Mouse (Mus musculus): ENCODE data around the gene Sec22c. TPM values are rescaled to one million over a fixed set of nuclear protein-coding genes. Genes with fewer than 3 reads are reported as not detected.

Gene Sec22c
- polyA plus RNA-seq, 1 experiment from 2014 or later: 8.1 TPM

DNA sequence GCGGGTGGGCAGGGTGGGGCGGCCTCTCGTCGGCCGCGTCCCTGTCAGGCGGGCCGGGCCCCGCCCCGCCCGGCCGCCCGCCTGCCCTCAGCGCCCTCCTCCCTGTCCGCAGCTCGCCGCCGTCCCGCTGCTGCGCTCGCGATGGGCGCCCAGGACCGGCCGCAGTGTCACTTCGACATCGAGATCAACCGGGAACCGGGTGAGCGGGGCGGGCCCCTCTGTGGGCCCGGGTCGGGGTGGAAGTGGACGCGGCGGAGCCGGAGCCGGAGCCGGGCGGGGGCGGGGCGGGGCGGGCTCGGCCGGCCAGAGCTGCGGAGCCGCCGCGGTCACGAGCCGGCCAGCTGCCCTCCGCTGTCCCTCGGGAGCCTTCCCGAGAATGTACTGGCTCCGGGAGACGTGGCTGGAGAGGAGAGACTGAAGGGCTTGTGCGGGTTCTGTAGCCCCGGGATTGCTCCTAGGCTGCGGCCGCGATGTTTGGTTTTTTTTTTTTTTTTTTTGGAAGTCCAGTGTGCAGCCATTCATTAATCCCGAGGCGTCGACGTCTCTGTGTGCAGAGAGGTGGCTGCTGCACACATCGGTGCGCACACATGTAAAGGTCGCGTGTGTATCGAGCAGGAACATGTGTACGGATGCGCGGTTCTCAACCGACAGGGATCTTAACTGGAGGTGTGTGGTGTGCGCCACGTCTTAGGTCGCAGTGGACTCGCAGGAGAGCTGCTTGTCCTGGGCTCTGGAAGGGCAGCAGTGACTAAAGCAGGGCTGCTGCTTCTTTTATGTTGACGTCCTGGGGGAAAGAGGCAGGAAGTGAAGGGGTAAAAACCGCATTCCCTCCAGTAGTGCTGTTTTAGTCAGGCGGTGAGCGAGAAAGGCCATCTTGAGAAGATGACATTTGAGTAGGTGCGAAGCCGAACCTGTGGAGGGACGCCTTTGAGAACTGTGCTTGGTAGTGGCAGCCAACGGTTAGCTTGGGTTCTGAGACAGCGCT, 14.3 kb upstream of the Sec22c start:
- Histone ChIP-seq H3K27ac (ENCODE audit: low read depth) (peak overlapping the region; percentile 97), H3K4me2 (peak overlapping the region; percentile 96), H3K4me3 (ENCODE audit: low read depth, low read length) (peak overlapping the region; percentile 87), H3K9ac (peak overlapping the region; percentile 93), H3K36me3 (ENCODE audit: insufficient read depth) (no peaks in the 10 kb centered on the region), H3K27me3 (ENCODE audit: insufficient read depth, low read length) (no peaks in the 10 kb centered on the region), H3K9me3 (ENCODE audit: low read depth, low read length) (no peaks in the 10 kb centered on the region), H3K4me1 (ENCODE audit: insufficient read depth) (no peaks in the 10 kb centered on the region)
- DNase-seq: peak; percentile 56
- under 1% methylated on average over 77 of the region's 87 CpGs for WGBS
- no peak for TF ChIP-seq CTCF (IDR thresholded peaks at IDR 0.05; ENCODE audit: low read depth)
- peak; percentile 73 for ATAC-seq (ENCODE audit: insufficient read depth)

DNA sequence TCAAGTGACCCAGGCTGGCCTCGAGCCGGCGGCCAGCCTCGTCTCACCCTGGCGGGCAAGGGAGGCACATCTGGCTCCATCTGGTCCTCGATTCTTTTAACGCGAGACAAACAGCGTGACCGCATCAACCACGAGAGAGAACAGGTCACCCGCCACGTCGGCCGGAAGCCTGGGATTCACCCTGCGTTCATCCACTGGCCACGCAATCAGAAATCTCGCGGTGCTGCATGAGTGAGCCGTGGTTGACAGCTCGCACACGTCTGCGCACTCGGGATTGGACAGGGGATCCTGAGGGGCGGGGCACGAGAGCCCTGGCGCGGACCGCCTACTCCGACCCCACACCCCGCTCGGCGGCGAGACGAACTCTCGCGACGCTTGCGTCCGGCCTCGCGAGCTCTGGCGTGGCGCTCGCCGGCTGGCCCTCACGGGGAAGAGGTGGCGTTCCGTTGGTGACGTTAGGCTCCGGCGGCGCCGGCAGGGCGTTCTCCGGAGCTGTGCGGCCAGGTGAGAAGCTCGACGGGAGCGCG, 13.6 kb upstream of the Sec22c start, which contains the start of gene Nktr:
Gene Nktr (plus strand): TSS at position 378 of the 527 bp plus-strand sequence.
- under 1% methylated on average over 59 of the region's 61 CpGs for WGBS
- DNase-seq (peak; percentile 99), ATAC-seq (ENCODE audit: insufficient read depth) (peak; percentile 99)
- peak; percentile 39 for TF ChIP-seq CTCF (IDR thresholded peaks at IDR 0.05; ENCODE audit: low read depth)
- H3K4me3 ChIP-seq (ENCODE audit: low read depth, low read length): peak within 1 kb of the TSS; percentile 87
- H3K36me3 ChIP-seq (ENCODE audit: insufficient read depth): no peaks in the 10 kb centered on the region
- H3K27ac ChIP-seq (ENCODE audit: low read depth): peak within 1 kb of the TSS; percentile 97
- H3K4me2 ChIP-seq: peak within 1 kb of the TSS; percentile 96
- no peaks in the 10 kb centered on the region for H3K4me1 ChIP-seq (ENCODE audit: insufficient read depth)
- no peaks in the 10 kb centered on the region for H3K9me3 ChIP-seq (ENCODE audit: low read depth, low read length)
- H3K27me3 ChIP-seq (ENCODE audit: insufficient read depth, low read length): no peaks in the 10 kb centered on the region
- peak within 1 kb of the TSS; percentile 93 for H3K9ac ChIP-seq

DNA sequence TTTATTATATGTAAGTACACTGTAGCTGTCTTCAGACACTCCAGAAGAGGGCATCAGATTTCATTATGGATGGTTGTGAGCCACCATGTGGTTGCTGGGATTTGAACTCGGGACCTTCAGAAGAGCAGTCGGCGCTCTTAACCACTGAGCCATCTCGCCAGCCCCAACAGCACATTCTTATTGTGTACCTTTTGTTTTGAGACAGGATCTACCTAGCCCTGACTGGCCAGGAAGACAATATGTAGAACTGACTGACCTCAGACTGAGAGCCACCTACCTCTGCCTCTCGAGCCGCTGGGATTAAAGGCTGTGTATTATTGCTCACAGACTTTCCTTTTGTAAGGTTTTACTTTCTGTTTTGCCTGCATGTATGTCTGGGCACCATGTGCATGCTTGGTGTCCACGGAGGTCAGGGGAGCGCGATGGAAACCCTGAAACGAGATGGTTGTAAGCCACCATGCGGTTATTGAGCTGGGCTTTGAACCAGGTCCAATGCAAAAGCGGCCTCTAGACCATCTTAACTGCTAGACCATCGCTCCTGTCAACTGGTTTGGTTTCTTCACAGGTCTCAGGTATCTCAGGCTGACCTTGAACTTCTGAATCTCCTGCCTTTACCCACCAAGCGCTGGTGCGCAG, 12.9 kb upstream of the Sec22c start:
- Histone ChIP-seq H3K27me3 (ENCODE audit: insufficient read depth, low read length) (no peaks in the 10 kb centered on the region), H3K36me3 (ENCODE audit: insufficient read depth) (peaks cover 2% of the 10 kb centered on the region; the same call in 1 of the 2 replicates), H3K27ac (ENCODE audit: low read depth) (peak overlapping the region; percentile 97), H3K9me3 (ENCODE audit: low read depth, low read length) (no peaks in the 10 kb centered on the region), H3K9ac (peak overlapping the region; percentile 68), H3K4me3 (ENCODE audit: low read depth, low read length) (peak overlapping the region; percentile 87), H3K4me1 (ENCODE audit: insufficient read depth) (no peaks in the 10 kb centered on the region), H3K4me2 (peak overlapping the region; percentile 76)
- WGBS: 67% methylated on average over 15 of the region's 15 CpGs
- TF ChIP-seq CTCF (IDR thresholded peaks at IDR 0.05; ENCODE audit: low read depth): no peak
- DNase-seq (no peak), ATAC-seq (ENCODE audit: insufficient read depth) (peak; percentile 12; the same call in 1 of the 2 replicates)

DNA sequence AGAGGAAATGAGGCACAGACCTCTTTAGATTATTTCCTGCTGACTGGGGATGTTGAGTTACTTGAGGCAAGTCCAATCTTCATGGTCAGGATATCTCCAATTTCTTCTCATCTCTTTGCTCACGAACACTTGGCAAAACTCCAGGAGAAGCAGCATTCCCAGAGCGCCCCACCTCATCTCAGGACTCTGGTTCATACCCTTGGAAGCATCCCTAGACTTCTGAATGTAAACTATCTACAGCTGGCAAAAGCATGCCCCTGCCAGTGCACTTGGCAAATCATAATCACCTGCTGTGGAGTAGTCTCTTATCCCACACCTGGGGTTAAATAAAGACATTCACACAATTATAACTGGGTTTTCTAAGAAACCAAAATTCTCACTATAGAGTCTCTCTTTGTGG, 11.8 kb upstream of the Sec22c start:
- peaks cover 12% of the 10 kb centered on the region; the same call in 1 of the 2 replicates for H3K36me3 ChIP-seq (ENCODE audit: insufficient read depth)
- TF ChIP-seq CTCF (IDR thresholded peaks at IDR 0.05; ENCODE audit: low read depth): no peak
- 65% methylated on average over 2 of the region's 2 CpGs for WGBS
- no peaks in the 10 kb centered on the region for H3K27me3 ChIP-seq (ENCODE audit: insufficient read depth, low read length)
- H3K4me2 ChIP-seq: no peak overlapping the region
- no peak overlapping the region for H3K4me3 ChIP-seq (ENCODE audit: low read depth, low read length)
- DNase-seq (no peak), ATAC-seq (ENCODE audit: insufficient read depth) (no peak)
- H3K9me3 ChIP-seq (ENCODE audit: low read depth, low read length): no peaks in the 10 kb centered on the region
- no peaks in the 10 kb centered on the region for H3K4me1 ChIP-seq (ENCODE audit: insufficient read depth)
- H3K9ac ChIP-seq: no peak overlapping the region
- no peak overlapping the region for H3K27ac ChIP-seq (ENCODE audit: low read depth)

DNA sequence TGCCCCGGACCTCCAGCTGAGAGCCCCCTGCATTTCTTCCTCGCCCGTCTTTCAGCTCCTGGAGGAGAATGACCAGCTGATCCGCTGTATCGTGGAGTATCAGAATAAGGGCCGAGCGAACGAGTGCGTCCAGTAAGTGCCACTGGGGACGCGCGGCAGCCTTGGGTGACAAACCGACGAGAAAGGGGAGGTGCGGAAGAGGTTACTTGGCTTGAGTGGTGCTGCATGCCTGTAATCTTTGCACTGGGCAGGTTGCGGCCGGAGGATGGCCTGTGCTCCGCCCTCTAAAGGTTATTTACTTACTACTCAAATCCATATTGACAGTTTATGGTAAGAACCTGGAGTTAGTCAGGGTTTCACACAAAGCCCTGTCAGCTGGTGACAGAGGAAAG, 5.3 kb upstream of the Sec22c start:
- no peak for TF ChIP-seq CTCF (IDR thresholded peaks at IDR 0.05; ENCODE audit: low read depth)
- peaks cover 12% of the 10 kb centered on the region; the same call in 1 of the 2 replicates for H3K36me3 ChIP-seq (ENCODE audit: insufficient read depth)
- H3K27me3 ChIP-seq (ENCODE audit: insufficient read depth, low read length): no peaks in the 10 kb centered on the region
- peak overlapping the region; percentile 95 for H3K4me2 ChIP-seq
- H3K27ac ChIP-seq (ENCODE audit: low read depth): peak overlapping the region; percentile 95
- H3K9me3 ChIP-seq (ENCODE audit: low read depth, low read length): no peaks in the 10 kb centered on the region
- H3K9ac ChIP-seq: peak overlapping the region; percentile 95
- WGBS: under 1% methylated on average over 18 of the region's 18 CpGs
- DNase-seq: no peak
- ATAC-seq (ENCODE audit: insufficient read depth): peak; percentile 22; the same call in 1 of the 2 replicates
- peaks cover 9% of the 10 kb centered on the region; the same call in 1 of the 2 replicates for H3K4me1 ChIP-seq (ENCODE audit: insufficient read depth)
- peak overlapping the region; percentile 93 for H3K4me3 ChIP-seq (ENCODE audit: low read depth, low read length)

DNA sequence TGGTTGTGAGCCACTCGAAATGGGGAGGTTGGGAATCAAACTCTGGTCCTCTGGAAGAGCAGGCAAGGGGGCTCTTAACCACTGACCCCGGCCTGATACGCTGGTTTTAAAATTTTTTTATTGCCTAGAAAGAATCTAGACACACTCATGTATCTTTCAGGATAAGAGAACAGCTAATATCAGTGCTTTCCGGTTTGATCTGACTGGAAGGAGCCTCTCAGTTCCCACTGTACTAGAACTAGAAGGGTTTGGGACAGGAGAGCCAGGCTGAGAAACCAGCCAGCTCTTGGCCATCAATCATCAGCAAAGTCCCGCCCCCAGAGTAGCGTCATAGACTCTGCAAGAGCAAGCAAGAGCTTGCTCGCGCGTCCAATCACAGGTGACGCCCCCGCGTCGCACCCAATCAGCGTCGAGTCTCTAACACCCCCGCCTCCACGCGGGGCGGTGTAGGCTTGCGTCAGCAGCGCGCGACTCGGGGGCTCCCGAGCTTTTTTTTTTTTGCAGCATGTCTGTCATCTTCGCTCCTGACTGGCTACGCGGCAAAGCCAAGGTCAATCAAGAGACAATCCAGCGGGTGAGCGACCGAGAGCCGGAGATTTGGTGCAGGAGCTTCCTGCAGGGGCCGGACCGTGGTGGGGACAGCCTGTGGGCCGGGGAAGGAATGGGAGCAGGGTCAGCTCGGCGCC, 4.8 kb upstream of the Sec22c start, which contains the start of gene Ss18l2:
Gene Ss18l2 (plus strand): TSS at position 432 of the 686 bp plus-strand sequence.
- DNase-seq: peak; percentile 100
- peaks cover 12% of the 10 kb centered on the region; the same call in 1 of the 2 replicates for H3K36me3 ChIP-seq (ENCODE audit: insufficient read depth)
- peak; percentile 96 for ATAC-seq (ENCODE audit: insufficient read depth)
- WGBS: 4% methylated on average over 37 of the region's 37 CpGs
- peak within 1 kb of the TSS; percentile 95 for H3K9ac ChIP-seq
- peaks cover 14% of the 10 kb centered on the region for H3K4me1 ChIP-seq (ENCODE audit: insufficient read depth)
- H3K9me3 ChIP-seq (ENCODE audit: low read depth, low read length): no peaks in the 10 kb centered on the region
- peak within 1 kb of the TSS; percentile 93 for H3K4me3 ChIP-seq (ENCODE audit: low read depth, low read length)
- H3K27ac ChIP-seq (ENCODE audit: low read depth): peak within 1 kb of the TSS; percentile 95
- peak within 1 kb of the TSS; percentile 95 for H3K4me2 ChIP-seq
- H3K27me3 ChIP-seq (ENCODE audit: insufficient read depth, low read length): no peaks in the 10 kb centered on the region
- TF ChIP-seq CTCF (IDR thresholded peaks at IDR 0.05; ENCODE audit: low read depth): no peak

Data from lung, embryonic 14.5 days (tissue).